Mouse (Mus musculus): ENCODE measurements around the gene Gm49403.

Gm49403 gene

DNA sequence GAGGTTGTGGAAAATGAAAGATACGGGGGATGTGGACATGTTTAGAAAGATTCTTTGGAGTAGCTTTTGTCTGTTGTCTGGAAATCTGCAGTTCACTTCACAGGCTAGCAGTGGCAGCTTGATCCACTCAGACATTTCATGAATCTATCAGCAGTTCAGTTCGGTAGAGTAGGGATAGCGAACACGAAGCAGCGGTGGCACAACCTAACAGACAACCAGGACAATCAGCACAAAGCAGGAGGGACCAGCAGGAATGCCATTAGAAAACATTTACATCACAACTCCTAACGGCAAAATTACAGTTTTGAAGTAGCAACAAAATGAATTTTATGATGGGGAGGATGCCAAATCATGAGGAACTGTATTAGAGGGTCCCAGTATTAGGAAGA is 35.9 kb downstream of the Gm49403 start:
- DNase-seq = no peak

DNA sequence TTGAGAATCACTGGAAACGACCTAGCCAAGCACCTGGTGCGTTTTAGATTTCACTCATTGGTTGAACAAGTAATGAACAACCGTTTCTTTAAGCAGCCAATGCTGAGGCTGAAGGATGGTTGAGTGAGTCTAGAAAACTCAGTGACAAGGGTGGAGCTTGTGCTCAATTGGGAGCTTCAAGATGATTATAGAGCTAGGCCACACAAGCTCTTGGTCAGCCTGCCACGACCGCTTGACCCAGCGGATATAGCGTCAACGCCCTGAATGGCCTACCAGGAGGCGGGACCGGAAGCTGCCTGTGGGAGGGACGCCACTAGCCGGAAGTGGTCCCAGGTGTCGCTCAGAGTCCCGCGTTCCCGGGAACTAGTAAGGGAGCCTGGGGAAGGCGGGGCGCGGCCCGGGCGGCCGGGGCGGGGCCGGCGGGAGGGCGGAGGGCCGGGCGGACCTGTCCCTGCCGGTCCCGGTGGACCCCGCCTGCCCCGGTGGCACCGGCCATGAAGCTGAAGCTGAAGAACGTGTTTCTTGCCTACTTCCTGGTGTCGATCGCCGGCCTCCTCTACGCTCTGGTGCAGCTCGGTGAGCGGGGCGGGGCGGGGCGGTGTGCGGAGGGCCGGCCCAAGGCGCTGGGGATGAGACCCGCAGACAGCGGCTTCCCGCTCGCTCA is 36.5 kb downstream of the Gm49403 start, which contains the start of gene B3gat3:
Gene B3gat3 (plus strand): TSS at position 302 of the 664 bp plus-strand sequence.
- peak; percentile 97 for DNase-seq

DNA sequence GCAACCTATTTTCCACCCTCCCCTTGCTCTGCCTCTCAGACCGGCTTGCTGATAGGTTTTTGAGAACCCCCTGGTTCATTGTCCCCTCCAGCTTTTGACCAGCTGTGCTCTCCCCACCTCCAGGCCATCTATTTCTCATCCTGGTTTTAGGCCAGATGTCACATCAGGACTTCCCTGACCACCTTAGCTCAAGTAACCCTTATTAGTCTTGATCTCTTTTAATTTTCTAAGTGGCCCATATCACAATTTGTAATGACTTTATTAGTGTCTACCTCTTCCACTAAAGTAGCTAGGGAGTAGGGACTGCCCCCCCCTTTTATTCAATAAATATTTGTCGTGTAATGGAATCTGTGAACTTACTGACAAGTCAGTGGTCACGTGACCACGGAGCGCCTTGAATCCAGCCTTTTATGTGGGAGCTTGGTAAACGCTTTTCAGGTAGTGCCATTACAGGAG is 37.1 kb downstream of the Gm49403 start:
- peak; percentile 81 for DNase-seq

GRCm38 (mm10) chr19:8921741-8922140 is 38.0 kb downstream of the Gm49403 start:
- DNase-seq = no peak

- DNase-seq = no peak
Observed at GRCm38 (mm10) chr19:8926766-8927165, 43.0 kb downstream of the Gm49403 start.

- DNase-seq = no peak
Observed at GRCm38 (mm10) chr19:8927891-8928525, 44.3 kb downstream of the Gm49403 start.

DNA sequence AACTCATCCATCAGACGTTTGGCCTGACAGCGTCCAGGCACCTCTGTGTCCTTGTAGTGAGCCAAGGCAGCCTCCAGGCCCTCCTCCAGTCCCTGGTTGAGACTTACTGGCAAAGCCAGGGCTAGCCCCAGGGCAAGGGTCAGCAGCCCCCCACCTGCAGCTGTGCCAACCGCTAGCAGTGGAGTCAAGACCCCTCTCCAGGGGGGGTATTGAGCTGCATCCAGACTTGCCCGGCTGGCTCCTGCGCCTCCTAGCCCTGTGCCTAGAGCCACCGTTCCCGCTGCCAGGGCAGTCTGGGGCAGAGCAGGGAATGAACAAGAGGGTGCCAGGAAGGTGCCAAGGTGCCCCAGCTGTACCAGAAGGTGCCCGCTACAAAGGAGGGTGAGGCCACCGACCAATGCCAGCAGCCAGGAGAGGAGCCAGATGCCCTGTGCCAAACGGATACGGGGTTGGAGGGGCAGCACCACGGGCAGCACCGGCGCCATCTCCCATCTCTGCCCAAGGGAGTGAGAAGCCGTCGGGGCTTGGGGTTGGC is 45.0 kb downstream of the Gm49403 start:
- DNase-seq = no peak

- DNase-seq = peak; percentile 91
Observed at GRCm38 (mm10) chr19:8929224-8930088, 45.7 kb downstream of the Gm49403 start, which contains the start of the genes Rom1 and Eml3. Gene Rom1, minus strand, starts transcription at chr19:8929356. Gene Eml3, plus strand, starts transcription at chr19:8929552.

DNA sequence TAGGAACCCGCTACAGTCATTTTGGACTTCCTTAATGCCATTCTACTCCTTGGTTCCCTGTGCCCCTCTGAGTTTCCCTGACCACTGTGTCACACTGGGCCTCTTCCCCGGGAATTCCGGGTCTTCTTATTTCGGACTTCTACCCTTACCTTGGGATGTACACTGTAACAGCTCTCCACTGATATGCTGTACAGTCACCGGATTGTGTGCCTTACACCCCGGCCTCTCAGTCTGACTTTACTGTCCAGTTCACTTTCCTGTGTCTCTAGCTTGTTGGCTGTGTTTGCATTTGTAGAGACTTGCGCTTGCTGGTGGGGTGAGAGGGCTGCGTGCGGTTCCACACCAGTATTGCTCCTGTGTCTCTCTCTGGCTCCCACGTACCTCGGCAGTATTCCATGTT is 46.4 kb downstream of the Gm49403 start:
- no peak for DNase-seq

GRCm38 (mm10) chr19:8930771-8931170 is 47.0 kb downstream of the Gm49403 start:
- DNase-seq = no peak

DNA sequence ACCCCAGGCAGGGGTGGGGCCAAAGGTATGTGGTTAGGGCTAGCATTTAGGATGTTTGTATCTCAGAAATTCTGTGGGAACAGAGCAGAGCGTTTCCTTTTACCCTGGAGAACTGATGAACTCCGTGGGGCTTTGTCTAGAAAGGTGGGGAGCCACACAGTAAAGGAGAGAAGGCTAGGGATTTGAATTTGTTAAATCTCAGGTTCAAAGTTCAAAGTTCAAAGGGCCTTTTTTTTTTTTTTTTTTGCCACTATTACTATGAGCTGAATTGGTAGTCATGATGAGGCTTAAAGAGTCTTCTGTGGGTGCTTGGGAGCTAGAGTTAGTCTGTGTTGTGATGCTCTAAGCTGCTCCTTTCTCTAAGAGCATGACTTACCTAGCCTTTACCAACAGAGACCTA is 53.0 kb downstream of the Gm49403 start:
- no peak for DNase-seq
